Mouse (Mus musculus) ES-CJ7 (cell line): ENCODE data around the gene Vps4a.

Source experiments
- DNase-seq: peaks from one replicate; pipeline ENCODE4 v3.0.0; 2011; ENCODE audit warnings: low read depth, low spot score

Gene Vps4a

GRCm38 (mm10) chr8:107048061-107048941 lies 17.3 kb downstream of the Vps4a start, which contains the start of gene Pdf:
Gene Pdf, minus strand, starts transcription at chr8:107048614.
- peak; percentile 87 for DNase-seq

GRCm38 (mm10) chr8:107049480-107049879 lies 18.5 kb downstream of the Vps4a start:
- DNase-seq, result peak; percentile 71

DNA sequence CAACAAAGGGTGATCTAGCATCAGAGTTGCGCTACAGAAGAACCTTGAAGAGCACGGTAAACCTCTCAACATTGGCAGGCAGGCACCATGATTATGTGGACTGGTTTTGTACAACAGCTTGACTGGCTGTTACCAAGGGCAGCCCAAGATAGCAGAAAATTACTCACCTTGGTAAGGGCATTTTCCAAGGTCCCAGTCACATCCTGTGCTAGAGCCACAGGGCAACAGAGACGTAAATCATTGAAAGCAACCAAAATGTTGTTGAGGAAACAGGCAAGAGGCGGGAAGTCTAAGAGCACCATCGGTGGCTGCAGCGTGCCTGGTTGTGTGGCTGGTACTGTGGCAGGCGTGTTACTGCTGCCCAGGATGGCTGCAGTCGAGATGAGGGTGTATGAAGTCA lies 21.0 kb downstream of the Vps4a start:
- no peak for DNase-seq

DNA sequence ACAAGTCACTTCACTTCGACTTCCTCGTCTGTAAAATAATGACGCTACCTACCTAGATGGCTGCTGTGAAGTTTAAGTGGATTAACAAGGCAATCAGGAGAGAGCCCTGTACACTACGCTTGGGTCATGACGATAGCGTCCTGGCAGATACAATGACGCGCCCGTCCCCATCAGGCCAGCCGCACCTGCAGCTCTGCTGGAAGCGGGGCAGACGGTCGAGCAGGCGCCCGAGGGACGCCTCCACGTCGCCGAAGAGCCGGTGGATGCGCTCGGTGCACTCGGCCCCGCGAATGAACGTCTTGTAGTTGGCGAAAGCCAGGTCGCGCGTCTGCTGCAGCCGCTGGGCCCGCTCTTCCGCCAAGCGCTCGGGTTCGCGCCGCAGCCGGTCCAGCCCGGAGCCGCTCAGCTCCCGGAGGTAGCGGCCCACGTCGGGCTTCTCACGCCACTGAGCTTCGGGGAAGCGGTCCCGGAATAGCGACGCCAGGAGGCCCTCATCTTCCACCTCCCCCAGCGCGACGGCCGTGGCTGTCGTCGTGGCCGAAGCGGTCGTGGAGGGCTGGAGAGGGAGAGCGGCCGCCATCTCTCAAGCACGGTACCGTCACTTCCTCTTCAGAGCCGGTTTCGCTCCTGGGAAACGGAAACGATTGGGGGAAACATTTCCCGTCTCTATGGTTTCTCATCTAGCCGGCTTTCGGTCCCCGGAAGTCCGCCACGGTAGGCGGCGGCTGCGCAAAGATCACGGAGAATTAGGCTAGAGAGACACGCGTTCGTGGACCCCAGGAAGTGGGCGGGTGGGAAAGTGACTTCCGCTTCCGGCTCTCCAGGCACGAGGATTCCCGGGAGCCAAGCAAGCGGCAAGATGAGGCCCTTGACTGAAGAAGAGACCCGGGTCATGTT lies 25.3 kb downstream of the Vps4a start, which contains the start of the genes Cog8 and Nip7:
Gene Cog8 (minus strand): TSS at position 614 of the 897 bp plus-strand sequence.
Gene Nip7 (plus strand): TSS at position 802 of the 897 bp plus-strand sequence.
- peak; percentile 100 for DNase-seq

GRCm38 (mm10) chr8:107056973-107057369 lies 25.9 kb downstream of the Vps4a start:
- peak; percentile 70 for DNase-seq

DNA sequence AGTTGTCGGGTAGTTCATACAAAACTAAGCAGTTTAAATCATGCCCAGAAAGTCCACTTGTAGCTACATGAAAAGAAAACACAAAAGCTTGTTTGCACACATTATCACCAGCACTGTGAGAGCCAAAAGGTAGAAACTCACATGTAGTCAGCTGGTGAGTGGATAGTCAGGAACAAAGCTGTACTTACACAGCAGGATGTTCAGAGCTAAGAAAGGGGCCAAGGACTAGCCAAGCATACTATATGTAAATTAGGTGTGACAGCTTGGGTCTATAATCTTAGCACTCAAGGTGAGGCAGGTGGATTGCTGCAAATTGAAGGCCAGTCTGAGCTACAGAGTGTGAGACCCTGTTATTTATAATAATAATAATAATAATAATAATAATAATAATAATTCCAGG lies 31.6 kb downstream of the Vps4a start:
- DNase-seq, result no peak

GRCm38 (mm10) chr8:107065511-107066496 lies 34.8 kb downstream of the Vps4a start, which contains the start of gene Tmed6:
Gene Tmed6, minus strand, starts transcription at chr8:107065644.
- DNase-seq, result peak; percentile 92

- peak; percentile 41 for DNase-seq
These were observed 42.7 kb downstream of the Vps4a start for GRCm38 (mm10) chr8:107073706-107074105.

DNA sequence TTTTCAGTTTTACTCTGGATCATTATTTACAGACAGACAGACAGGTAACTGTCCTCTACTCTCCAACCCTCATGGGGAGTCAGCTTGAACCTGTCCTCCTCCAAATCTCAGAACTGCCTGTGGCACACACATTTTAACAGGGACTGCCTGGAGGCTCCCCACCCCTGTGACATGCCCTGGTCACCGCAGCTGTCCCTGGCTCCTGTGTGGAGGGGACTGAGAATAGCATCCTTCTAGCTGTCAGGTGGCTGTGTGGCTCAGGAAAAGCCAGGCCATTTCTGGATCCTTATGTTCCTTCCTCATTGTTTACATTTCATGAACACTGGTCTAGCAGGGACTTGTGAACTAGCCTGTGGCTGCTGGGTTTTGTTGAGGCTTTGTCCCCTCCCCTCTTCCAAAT lies 43.1 kb downstream of the Vps4a start:
- no peak for DNase-seq

DNA sequence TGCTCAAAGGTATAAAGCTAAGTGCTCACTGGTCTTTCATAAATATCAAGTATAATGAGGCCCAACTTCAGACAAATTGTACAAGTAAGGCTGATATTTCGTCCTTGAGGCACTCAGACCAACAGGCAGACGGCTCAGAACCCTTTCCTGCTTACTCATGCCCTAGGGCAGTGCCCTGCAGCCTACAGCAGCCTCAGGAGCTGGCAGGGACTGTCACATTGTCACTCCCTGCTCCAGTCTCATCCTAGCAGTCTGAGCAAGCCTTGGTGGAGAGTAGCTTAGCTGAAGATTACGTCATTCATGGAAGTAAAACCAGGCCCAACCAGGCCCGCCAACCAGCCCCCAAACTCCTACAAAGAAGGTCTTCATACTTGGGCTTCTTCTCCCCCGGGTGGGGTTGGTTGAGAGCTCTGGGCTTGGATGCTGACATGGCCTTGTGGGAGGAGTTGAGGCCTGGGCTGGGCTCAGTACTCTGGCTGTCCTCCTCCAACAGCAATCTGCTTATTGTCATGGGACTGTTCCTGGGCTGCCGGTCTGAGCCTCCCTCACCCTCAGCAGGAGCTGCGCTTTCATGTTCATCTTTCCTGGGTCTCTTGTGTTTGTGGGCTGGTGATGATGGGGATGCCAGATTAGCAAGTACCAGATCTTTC lies 45.3 kb downstream of the Vps4a start:
- DNase-seq, result no peak

- peak; percentile 83 for DNase-seq
These were observed 54.3 kb downstream of the Vps4a start for GRCm38 (mm10) chr8:107085358-107085757.

DNA sequence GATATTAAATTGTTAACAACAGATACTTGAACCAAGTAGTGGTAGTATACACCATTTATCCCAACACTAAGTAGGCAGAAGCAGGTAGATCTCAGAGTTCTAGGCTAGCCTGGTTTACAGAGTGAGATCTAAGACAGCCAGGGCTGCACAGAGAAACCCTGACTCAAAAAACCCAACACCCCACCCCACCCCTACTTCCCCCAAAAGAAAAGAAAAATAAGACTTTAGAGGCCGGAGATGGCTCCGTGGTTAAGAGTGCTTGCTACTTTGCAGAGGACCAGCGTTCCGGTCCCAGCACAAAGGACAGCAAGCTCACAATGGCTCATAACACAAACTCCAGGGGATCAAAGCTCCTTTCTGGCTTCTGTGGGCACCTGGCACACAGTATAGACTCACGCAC lies 55.0 kb downstream of the Vps4a start:
- DNase-seq, result no peak

GRCm38 (mm10) chr8:107088526-107089063 lies 57.6 kb downstream of the Vps4a start:
- DNase-seq, result peak; percentile 78

DNA sequence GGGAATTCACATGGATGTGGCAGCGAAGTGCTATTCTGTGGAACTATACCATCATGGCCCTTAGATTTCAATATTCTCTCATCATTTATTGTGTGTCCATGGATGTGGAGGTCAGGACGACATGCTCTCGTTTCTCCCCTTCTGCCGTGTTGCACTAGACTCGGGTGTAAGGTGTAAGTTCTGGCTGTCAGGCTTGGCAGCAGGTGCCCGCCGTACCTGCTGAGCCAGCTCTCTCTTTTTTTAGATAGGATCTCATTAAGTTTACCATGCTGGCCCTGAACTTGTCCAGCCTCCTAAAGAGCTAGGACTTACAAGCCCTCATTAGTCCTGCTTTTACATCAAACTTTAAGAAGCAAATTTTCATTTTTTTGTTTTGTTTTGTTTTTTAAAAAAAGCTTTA lies 59.5 kb downstream of the Vps4a start:
- no peak for DNase-seq
